Mouse (Mus musculus) layer of hippocampus, adult 2 months (tissue): ENCODE measurements at regions not wholly inside any gene's neighbourhood (a gene's known extent, or its start where the extent isn't known, plus 50 kb on each side); places are given as distances from the start of the nearest gene placed in this dataset.
A peak's percentile ranks its signal among the peaks of the same experiment; 100 is the strongest.
"Not testable (repeated sequence)": the region's sequence is repeated elsewhere in the genome, so short reads cannot be mapped to it uniquely, and the experiment has no call there.

ENCODE experiments used
- DNase-seq, 2 experiments: peaks; one replicate each; pipeline ENCODE4 v3.0.0; 2022; ENCODE audit warnings: low spot score in 2 of 2
- H3K27ac ChIP-seq: fragments of 200-600 bp; 2 replicates; pipeline ENCODE4 v1.8.1; 2022
- H3K4me3 ChIP-seq: fragments of 200-600 bp; 2 replicates; pipeline ENCODE4 v1.8.1; 2022; ENCODE audit warnings: mild to moderate bottlenecking
- CTCF ChIP-seq: fragments of 200-600 bp; conservative IDR thresholded peaks from 2 replicates; pipeline ENCODE4 v1.8.1; 2022; ENCODE audit warnings: antibody characterized with exemption, mild to moderate bottlenecking, moderate library complexity

- peak in 1 of 2 experiments; percentile 0 for DNase-seq
- Histone ChIP-seq H3K27ac (no peak overlapping the region), H3K4me3 (no peak overlapping the region)
- no peak for TF ChIP-seq CTCF
Observed at GRCm38 (mm10) chr11:15981547-15981946, 276.0 kb upstream of the Vstm2a start.

DNA sequence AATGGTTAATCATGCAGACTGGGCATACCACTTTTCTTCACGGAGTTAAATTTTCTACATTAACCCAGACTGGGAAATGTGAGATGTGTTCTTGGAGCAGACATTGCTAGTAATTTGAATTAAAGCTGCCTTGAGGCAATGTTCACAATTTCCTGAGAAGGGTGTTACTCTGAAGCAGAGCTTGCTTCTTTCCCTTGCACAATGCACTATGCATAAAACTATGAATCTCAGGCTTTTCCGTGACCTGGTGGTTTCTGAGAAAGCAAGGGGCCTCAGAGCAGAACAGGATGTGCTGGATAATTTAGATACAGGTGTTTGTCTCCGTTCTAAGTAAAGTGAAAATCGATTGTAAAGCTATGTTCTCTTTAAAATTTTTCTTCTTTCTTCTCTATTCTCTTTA is 273.0 kb upstream of the Vstm2a start:
- no peak overlapping the region for H3K27ac ChIP-seq
- no peak overlapping the region for H3K4me3 ChIP-seq
- TF ChIP-seq CTCF: no peak
- DNase-seq: no peak

DNA sequence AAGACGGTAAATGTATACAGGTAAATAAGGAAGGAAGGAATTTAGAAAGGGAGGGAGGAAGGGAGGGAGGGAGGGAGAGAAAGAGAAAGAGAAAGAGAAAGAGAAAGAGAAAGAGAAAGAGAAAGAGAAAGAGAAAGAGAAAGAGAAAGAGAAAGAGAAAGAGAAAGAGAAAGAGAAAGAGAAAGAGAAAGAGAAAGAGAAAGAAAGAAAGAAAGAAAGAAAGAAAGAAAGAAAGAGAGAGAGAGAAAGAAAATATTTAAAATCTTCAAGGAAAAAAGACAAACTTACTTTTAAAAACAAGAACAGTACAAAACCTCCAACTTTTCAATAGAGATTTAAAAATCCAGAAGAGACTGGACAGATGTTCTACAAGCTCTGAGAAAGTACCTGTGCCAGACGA is 261.1 kb upstream of the Vstm2a start:
- not testable (repeated sequence) for DNase-seq, H3K27ac ChIP-seq, H3K4me3 ChIP-seq

GRCm38 (mm10) chr11:16001953-16002352 is 255.6 kb upstream of the Vstm2a start:
- no peak for TF ChIP-seq CTCF
- H3K4me3 ChIP-seq: no peak overlapping the region
- DNase-seq: no peak

More at GRCm38 (mm10) chr11:16001953-16002352, 255.6 kb upstream of the Vstm2a start:
- H3K27ac ChIP-seq: no peak overlapping the region
